Mouse (Mus musculus): ENCODE data around the gene Impg1.
"Not testable (repeated sequence)": the region's sequence is repeated elsewhere in the genome, so short reads cannot be mapped to it uniquely, and the experiment has no call there.

Impg1 gene

DNA sequence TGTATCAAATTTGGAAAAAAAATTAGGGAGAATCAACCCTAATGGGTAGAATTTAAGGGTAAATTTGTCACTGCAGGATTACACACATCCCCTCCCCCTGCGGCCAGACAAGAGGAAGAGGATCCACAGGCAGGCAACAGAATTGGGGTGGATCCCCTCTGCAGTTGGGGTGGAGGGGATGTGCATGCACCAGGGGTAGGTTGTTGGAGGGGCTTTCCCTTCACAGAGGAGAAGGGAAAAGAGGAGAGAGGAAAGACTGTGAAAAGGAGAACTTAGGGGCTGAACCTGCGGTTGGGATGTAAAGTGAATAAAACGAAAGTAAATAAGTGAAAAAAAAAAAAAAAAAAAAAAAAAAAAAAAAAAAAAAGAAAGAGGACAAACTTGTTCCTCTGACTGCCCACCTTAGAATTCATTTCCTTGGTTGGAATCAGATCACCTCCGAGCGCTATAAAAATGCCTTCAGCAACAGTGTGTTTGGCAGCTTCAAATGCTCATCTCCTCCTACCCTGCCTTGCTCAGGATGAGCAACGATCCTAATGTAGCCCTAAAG is 120.8 kb downstream of the Impg1 start:
- DNase-seq (ENCODE audit: low spot score), result no peak

DNA sequence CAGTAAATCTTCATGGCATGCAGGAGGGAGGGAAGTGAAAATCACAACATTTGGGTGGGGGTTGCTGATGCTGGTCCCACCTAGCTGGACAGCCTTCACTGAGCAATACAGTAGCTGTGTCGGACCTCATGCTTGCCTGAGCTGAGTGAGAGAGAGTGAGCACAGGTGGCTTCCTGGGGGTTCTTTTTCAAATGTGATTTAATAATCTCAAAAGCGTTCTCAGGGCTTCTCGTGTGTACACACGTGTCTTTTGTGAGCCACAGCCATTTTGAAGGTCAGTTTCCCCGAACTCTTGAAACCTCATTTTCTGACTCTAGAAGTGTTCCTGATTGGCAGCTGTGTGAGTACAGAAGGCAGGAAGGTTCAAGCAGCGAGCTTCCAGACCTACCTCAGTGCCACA is 122.8 kb downstream of the Impg1 start:
- no peak for DNase-seq (ENCODE audit: low spot score)

DNA sequence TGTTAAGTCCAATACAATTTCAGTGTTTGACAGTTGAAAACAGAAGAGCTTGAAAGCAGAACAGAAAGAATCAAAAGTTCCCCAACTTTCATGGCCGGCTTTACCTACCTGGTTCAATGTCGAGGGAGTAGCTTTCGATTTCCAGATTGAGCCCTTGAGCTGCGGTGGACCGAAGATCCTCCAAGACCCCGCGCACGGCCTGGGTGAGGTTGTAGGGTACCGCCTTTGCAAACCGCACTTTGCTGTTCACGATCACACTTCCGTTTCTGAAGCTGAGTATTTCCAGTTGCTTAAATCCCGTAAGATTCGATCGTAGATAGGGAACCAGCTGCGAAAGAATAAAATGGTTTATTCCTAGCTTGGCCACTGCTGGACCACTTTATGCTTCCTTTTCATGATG is 123.5 kb downstream of the Impg1 start:
- DNase-seq (ENCODE audit: low spot score), result no peak

DNA sequence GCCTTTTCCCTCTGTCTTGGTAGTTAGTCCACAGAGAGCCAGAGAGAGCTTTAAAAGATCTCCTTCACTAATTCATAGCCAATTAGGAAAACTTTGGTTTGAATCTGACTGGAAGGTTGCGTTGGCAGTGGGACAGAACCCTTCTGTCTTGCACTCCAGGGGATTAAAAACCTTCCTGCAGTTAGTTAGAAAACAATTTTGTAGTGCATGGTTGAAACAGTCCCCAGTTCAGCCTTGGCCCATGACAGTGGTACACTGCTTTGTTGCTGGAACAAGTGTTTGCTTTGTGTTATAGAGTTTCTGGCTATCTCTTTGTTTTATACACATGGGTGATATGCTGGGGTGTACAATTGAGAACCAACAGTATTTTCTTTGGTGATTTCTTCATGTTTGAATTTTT is 124.4 kb downstream of the Impg1 start:
- DNase-seq (ENCODE audit: low spot score), result no peak

DNA sequence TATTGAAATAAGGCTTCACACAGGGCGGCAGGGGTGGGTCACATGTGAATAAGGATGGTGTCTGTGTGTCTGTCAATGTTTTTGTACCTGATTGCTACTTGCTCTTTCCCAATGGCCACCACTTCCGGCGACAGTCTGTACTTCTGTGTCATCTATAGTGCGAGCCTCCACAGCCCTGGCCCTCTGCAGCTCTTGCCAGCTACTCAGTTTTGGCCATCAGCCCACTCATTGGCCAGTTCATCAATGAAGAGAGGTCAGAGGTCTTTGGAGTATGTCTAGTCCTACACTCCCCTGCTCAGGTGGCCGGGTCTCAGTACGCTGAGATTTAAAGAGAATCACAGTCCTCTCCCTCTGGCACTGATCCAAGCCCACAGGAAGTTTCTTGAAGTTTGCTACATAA is 127.3 kb downstream of the Impg1 start:
- DNase-seq (ENCODE audit: low spot score), result no peak

DNA sequence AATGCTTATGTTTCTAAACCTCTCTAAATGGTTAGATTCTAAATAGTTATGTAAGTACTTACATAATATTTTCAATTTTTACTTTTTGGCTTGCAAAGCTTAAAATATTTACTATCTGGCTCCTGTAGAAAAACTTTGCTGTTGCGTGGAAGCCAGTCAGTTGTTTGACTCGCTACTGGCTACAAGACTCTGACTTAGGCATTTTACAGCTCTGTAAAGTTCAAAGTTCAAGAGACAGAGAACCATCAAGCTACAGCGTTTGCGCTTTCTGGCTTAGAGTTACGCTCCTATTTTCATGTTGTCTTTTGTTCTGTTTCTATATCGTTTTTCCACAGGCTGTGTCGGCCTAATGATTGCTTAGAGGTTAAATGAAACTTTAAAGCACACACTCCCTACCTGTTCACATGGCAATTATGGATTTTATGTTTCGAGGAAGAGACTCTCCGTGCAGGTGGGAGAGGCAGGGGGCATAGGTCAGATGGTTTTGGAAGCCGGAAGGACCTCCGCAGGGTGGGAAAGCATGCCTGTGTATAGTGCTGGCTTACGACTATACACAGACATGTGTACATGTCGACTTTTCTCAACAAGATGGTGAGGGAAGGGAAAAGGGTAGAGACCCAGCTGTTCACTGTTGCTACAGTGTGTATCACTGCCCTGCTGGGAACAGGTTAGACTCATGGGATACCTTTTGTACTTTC is 129.5 kb downstream of the Impg1 start:
- DNase-seq (ENCODE audit: low spot score), result no peak

DNA sequence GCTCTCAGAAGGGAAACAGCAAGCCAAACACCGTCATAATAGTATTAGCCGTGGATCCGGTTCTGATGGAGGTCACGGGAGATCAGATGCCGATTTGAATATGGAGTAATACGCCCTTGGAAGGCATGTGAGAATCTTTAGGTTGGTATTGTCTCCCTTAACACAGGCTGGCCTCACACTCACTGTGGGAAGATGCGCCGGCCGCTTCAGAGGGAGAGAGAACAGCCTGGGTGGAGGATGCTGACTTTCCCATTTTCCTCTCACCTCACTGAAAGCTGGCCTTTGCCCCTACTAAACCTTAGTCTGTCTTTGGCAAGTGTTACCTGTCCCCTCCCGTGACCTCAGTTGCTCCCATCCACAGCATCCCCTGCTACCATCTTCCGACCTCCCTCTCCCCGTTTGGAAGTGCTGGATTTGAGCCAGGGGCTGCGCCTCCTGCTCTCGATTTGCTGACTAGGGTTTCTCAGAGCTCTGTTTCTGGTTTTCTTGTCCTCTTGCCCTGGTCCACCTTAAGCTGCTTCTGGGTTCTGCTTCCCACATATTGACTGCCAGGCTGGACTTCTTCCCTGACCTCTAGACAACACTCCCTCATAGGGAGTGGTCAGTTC is 131.2 kb downstream of the Impg1 start:
- DNase-seq (ENCODE audit: low spot score), result no peak

DNA sequence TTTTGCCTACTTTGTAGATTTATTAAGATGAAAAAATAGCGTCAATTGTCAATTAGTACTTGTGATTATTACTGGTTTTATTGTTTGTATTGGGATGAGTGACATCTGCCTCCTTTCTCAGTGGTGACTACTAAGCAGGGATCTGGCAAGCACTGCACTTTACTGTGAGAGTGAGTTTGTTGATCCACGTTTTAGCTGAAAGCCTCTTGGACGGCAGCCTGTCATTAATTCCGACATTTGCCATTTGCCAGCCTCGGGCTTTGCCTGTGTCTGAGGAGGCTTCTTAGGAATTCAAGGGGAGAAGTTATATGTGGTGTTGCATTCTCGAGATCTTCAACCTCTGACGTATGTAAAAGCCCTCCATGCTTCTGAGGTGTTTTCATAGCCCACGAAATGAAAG is 131.8 kb downstream of the Impg1 start:
- no peak for DNase-seq (ENCODE audit: low spot score)

DNA sequence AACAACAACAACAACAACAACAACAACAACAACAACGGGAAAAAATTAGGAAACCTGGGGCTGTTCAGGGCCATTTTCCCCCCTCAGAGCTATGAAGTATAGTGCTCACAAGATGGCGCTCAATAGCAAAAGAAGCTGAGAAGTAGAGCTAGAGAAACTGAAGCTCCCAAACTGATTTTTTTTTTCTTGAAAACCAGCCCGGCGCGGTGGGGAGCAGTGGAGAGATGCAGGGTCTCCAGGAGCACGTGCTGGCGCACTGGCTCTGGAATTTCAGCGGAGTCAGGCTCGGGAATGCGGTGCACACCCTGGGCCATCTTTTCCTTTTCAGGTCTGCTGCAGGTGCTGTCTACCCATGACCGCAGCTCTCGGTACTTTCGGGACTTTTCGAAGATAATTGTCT is 133.1 kb downstream of the Impg1 start:
- DNase-seq (ENCODE audit: low spot score), result peak; percentile 78

DNA sequence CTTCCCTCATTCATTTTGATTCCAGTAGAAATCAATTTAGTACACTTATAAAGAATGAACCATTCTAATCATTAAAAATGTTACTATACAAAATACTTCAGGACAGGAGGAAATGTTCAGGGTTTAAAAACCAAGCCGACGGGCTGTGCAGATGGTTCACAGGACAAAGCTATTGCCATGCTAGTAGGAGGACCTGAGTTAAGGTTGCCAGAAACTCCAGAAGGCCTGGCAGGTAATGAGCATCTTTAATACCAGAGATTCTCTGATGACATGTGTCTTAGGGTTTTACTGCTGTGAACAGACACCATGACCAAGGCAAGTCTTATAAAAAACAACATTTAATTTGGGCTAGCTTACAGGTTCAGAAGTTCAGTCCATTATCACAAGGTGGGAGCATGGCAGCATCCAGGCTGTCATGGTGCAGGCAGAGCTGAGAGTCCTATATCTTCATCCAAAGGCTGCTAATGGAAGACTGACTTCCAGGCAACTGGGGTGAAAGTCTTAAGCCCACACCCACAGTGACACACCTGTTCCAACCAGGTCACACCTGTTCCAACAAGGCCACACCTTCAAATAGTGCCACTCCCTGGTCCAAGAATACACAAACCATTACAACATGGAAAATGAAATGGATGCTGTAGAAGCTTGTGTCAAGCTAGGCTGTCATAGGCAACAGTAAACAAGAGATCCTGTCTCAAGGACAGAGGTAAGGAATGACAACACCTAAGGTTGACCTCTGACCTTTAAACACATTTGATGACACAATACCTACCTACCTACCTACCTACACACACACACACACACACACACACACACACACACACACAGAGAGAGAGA is 144.0 kb downstream of the Impg1 start:
- DNase-seq (ENCODE audit: low spot score), result not testable (repeated sequence)

DNA sequence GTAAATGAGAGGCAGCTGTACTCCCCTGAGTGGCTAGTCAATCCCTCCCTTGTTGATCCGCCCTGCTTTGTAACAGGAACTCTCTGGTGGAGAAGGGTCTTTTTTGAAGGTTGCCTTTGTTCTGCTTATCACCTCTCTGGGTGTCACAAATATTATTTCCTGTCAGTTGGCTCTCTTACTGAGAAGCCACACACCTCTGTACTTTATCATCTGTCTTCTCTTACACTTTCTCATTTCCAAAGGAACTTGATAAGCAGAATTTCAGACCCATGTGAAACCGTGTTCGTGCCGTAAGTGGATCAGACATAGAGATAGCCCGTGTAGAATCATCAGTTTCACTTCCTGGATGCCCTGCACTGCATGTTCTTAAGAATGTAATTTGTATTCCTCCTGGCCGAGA is 147.3 kb downstream of the Impg1 start:
- DNase-seq (ENCODE audit: low spot score), result no peak

DNA sequence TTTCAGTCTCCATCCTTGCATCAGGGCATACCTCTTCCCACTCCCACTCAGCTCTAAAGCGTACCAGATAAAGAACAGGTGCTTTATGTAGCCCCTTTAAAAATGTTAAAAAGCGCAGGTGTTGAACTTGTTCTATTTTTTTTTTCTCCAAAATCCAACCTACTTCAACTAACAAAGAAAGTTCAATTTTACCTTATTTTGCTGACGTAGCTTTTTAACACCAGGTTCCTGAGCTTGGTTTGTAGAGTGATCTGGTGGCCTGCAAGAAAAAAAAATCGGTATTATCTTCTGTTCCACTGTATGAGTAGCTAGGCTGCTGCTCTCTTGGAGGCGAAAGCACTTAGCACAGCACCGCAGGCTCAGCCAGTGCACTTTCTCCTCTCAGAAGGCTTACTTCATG is 149.4 kb downstream of the Impg1 start:
- no peak for DNase-seq (ENCODE audit: low spot score)

DNA sequence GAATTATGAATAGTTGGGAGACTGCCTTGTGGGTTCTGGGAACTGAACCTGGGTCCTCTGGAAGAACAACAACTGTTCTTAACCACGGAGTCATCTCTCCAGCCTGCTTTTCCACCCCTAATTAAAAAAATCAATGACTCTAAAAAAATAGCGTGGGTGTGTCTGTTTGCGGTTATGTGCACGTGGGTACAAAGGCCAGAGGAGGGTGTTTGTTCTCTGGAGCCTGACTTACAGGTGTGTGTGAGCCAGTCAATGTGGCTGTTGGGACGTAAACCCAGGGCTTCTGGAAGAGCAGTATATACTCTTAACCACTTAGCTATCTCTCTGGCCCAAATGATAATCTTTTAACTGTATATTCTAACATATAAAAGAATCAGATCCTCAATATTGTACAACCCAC is 151.7 kb downstream of the Impg1 start:
- DNase-seq (ENCODE audit: low spot score), result no peak

DNA sequence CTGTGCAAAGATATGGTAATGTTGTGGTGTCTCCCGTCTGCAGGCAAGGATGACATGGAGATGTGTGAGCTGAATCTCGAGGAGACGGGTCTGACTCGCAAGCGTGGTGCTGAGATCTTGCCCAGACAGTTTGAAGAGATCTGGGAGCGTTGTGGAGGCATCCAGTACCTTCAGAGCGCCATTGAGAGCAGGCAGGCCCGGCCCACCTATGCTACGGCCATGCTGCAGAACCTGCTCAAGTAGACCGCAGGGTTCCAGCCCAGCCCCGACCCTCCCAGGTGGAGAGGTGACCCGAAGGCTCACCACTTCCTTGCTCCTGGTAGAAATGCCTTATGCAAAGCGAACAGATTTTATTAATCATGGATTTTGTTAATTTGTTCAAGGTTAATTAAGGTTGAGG is 157.7 kb downstream of the Impg1 start:
- no peak for DNase-seq (ENCODE audit: low spot score)

DNA sequence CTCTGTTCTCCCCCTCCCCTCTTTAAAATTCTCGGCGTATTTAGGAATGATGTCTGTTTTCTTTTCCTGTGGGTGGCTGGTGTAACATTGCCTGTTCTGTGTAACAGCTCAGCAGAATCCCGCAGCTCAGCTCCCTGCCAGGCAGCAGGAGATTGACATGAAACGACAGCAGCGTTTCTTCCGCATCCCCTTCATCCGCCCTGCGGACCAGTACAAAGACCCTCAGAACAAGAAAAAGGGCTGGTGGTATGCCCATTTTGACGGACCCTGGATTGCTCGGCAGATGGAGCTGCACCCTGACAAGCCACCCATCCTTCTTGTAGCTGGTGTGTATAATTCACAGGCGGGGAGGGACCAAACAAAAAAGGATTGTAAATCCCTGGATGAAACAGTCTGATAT is 158.4 kb downstream of the Impg1 start:
- no peak for DNase-seq (ENCODE audit: low spot score)

DNA sequence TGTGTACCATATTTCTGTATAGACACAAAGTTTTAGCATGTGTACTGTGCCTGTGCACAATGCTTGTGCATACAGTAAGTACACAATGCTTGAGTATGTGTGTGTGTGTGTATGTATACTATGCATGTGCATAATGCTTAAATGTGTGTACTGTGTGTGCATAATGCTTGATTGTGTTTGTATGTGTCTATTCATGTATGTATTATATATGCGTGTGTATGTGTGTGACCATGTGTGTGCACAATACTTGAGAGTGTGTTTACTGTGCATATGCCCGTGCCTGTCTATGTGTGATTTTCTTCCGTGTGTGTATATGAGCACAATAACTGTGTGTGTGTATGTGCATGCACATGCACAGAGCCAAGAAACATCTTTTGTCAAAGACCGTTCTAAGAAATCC is 158.9 kb downstream of the Impg1 start:
- DNase-seq (ENCODE audit: low spot score), result no peak

DNA sequence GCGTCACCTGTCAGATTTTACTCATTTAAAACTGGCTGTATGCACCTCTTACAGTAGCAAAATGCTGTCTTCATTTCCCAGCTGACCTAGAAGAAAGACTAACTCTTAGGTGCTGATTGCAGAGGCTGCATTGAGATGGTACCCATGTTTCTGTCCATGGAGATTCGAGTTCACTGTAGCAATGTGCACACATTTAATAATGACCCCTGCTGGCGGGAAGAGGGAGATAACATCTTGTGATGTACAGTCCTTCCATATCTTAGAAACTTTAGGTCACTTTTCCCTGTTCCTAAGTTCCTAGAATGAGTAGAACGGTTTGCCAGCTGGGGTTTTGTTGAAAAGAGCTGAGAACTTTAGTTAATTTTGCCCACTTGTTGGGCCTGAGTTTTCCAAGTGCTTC is 161.8 kb downstream of the Impg1 start:
- DNase-seq (ENCODE audit: low spot score), result peak; percentile 38

DNA sequence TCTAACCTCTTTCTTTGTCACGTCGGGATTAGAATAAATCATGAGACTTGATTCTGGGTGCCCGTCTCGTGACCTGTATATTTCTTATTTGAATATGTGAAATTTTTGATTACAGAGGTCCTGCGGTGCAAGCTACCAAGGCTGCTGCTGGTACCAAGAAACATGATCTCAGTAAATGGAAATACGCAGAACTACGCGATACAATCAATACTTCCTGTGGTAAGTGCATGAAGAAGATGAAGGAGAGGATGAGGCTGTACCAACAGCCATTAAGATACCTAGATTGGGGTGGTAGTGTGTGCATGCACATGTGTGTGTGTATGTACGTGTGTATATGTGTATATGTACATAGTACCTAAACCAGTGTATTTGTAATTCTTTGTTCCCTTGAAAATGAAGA is 166.2 kb downstream of the Impg1 start:
- no peak for DNase-seq (ENCODE audit: low spot score)

DNA sequence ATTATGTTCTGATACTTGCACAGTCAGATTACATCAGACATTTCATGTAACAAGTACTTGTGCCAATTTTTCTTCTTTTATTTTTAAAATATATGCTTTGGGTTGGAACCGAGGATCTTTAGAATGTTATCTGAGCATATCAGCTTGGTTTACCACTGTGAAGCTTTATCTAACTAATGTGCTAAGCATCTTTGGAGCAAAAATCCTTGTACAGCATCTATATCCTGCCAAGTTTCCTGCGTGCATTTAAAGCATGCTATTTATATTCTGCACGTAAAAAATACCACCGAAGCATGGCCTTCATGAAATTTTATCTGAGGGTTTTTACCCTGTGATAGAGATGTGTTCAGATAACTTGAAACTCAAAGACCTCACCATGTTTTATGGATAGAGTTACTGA is 169.2 kb downstream of the Impg1 start:
- no peak for DNase-seq (ENCODE audit: low spot score)

DNA sequence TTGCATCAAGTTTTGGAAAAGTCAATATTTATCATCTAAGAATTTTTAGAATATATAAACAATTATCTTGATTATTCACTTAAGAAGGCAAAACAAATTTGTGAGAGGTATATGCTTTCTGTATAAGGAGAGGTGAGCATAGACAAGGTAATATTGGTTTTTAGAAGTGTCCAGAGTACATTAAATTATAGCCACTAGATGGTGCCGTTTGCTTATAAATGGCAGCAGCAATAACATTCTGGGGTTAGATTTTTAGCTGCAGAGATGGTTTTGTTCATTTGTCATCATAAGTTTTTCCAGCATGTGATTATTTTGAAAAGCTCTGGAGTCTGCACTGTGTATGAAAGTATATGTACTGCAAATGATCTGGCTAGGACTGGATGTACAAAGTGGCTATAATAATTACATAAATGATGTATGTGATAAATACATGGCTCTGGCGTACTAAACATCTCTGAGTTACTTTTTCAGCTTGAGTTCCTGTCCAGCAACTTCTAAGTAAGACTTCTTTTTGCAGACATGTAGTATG is 172.2 kb downstream of the Impg1 start:
- DNase-seq (ENCODE audit: low spot score), result peak; percentile 60

DNA sequence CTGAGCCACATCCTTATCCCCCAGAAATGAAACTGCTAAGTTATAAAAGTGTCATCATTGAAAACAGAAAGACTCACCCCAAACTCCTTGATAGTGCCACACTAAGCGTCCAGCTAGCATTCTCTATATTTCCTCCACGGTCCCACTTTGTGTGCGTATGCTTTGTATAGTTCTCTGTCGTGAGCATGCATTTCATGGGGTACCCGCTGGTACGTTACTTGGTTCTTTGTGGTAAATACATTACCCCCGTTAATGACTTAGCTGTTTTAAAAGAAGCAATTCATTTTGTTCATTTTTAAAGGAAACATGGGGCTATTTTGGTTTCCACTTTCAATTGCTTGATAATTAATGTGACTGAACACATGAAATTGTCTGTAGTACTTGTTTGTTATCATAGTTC is 178.4 kb downstream of the Impg1 start:
- DNase-seq (ENCODE audit: low spot score), result no peak

DNA sequence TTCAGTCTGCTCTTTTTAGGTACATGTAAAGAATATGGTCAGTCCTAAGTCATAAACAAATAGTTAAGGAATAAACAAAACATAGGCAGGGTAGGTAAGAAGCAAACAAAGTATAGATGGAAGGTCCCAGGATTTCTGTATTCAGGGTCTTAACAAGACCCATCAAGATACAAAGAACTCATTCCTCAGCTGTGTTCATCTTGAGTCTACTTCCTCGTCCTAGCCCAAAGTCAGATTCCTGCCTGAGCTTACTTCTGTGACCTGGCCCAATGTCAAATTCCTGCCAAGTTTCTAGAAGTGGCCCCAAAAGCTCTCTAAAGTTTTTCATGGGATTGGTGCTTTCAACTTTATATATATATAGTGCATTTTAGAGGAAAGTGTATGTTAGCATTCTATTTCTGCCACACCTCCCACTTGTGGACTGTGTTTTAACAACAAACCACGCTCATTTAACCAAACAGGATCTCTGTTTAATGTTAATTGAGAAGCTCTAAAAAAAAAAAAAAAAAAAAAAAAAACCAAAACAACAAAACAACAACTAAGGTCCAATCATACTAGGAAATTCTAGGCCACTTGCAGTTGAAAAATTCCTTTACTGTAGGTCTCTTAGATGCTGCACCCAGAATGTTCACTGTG is 180.6 kb downstream of the Impg1 start:
- DNase-seq (ENCODE audit: low spot score), result no peak

Data from embryo, embryonic 10 days (tissue).